Mouse (Mus musculus) urinary bladder, adult 2 months (tissue): ENCODE measurements around the gene Dnaaf2. TPM values are rescaled to one million over a fixed set of nuclear protein-coding genes. Genes with fewer than 3 reads are reported as not detected.
A peak's percentile ranks its signal among the peaks of the same experiment; 100 is the strongest.
"Not testable (repeated sequence)": the region's sequence is repeated elsewhere in the genome, so short reads cannot be mapped to it uniquely, and the experiment has no call there.

Source experiments
- DNase-seq: peaks from one replicate; pipeline ENCODE4 v3.0.0; 2022; ENCODE audit warnings: low spot score
- polyA plus RNA-seq: library from polyadenylated mRNA; depleted of rRNA; stranded (reverse); fragments of >200 nt; gene quantifications from 2 replicates; pipeline ENCODE4 v1.2.3, GENCODE M21; 2012; rRNA removed

Dnaaf2 gene
- polyA plus RNA-seq, 1 experiment, result 2.8 TPM

GRCm38 (mm10) chr12:69164904-69165303, 33.3 kb downstream of the Dnaaf2 start:
- no peak for DNase-seq

DNA sequence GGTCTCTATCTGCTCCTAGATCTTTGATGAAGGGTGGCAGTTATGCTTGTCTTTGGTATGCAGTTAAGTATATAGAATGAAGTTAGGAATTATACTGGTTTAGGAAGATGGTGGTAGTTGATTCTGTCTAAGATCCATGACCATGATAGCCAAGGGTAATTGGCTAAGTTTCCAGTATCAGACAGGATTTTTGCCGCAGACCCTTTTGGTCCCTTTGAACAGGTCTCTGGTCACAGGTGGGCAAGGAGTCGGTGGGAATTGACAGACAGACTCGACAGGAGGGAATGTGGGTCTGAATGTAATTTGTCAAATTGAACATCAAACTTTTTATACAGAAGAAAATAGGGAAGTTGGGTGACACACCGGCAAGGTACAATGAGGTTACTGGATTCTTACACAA, 34.6 kb downstream of the Dnaaf2 start:
- DNase-seq, result not testable (repeated sequence)

- not testable (repeated sequence) for DNase-seq
Measured at GRCm38 (mm10) chr12:69160677-69161076, 37.6 kb downstream of the Dnaaf2 start.

DNA sequence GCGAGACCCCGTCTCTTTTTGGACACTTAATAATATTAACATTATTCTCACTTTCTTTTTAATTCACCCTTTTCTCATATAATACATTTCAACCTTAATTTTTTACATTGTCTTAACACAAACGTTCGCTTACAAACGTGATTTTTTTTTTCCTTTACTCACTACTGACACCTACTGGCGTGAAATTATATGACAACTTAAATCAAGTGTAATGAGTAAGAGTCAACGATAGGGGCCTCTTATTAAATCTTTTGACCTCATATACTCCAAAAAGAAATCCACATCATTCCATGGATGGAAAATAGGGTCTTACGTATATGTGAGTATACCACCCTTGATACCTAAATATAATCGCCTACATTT, 38.7 kb downstream of the Dnaaf2 start:
- no peak for DNase-seq

DNA sequence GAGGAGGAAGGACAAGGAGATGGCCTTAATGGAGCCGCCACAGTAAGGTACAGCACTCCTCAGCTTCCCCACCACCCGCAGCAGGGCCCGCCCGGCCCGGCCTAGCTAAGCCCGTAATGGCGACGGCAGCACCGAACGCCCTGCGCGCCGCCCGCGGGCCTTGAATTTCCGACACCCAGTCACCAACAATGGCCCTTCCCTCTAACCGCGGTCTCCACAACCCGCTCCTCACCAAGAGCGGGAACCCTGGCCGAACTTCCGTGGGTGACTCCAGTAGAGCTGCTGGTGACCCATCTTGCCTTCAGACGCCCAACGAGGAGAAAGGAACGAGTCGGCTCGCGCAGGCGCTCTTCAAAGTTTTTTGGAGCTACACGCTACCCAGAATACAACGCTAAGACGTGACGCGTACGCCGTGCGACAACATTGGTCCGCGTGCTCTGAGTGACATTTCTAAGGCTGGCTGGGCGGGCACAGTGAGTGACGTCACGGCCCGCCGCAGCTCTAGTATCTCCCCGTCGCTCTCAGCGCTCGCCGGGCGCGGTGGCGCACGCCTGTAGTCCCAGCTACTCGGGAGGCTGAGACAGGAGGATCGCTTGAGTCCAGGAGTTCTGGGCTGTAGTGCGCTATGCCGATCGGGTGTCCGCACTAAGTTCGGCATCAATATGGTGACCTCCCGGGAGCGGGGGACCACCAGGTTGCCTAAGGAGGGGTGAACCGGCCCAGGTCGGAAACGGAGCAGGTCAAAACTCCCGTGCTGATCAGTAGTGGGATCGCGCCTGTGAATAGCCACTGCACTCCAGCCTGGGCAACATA, 39.3 kb downstream of the Dnaaf2 start, which contains the start of gene Rps29:
Gene Rps29, minus strand, starts transcription at position 422 of the 813 bp plus-strand sequence.
- peak; percentile 92 for DNase-seq

DNA sequence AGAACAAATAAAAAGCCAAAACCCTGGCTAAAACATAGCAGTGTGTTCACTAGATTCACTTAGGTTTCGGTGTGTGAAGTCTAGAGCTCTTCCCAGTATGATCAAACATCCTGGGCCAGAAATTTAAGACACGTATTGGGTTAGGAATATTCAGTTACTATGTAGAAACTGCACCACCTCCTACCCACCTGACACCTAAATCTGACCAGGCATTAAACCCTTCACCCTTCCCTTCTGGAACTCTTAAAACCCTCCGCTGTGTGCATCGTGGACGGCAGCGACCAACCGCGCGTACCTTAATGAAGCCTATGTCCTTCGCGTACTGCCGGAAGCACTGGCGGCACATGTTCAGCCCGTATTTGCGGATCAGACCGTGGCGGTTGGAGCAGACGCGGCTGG, 39.9 kb downstream of the Dnaaf2 start:
- no peak for DNase-seq

DNA sequence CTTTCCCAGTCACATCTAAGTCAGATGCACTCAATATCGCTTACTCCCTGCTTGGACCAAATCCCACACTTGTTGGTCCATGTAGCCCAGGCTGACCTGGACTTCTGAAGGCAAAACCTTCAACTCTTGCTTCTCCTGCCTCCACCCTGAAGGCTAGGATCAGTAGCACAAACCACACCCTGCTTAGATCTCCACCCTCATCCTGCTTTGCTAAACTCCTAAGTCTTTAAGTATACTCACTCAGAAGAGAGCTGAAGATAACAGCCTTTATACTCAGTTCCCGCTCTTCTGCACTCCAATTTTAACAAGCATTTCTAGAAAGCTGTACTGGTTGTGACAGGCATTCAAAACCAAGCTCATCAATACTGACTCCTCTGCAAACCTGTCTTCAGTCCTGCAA, 41.1 kb downstream of the Dnaaf2 start:
- no peak for DNase-seq

DNA sequence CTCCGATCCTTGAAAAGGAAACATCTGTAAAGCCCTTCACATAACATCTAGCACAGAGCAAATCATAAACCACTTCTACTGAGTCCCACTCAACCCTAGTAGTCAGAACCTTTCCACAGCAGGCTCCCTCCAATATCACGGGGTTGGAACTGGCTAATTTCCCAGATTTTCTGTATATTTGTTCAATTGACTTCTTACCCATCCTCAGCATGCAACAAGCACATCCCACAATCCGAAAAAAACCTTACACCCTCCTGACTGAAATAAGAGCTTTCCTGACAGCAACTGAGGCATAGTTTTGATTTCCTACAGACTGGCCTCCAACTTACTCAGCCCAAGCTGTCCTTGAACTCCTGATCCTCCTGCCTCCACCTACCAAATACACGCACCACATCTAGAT, 41.8 kb downstream of the Dnaaf2 start:
- no peak for DNase-seq

DNA sequence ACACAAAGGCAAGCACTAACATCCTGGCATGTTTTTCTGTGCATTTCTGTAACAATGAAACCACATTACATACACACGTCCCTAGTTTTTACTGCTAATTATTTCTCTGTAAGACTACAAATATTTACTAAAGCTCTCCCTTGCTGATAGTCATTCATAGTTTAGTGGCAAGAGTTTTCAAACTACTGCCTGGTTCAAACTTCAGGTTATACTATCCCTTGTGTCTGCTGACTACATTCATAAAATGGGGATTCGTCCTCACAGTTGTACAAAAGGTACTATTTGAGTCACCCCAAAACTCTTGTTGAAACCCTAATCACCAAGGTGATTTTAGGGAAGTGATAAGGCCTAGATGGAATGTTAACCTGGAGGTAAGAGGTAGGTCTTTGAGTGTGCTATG, 42.3 kb downstream of the Dnaaf2 start:
- DNase-seq, result no peak

GRCm38 (mm10) chr12:69150049-69150448, 48.2 kb downstream of the Dnaaf2 start:
- DNase-seq, result no peak

DNA sequence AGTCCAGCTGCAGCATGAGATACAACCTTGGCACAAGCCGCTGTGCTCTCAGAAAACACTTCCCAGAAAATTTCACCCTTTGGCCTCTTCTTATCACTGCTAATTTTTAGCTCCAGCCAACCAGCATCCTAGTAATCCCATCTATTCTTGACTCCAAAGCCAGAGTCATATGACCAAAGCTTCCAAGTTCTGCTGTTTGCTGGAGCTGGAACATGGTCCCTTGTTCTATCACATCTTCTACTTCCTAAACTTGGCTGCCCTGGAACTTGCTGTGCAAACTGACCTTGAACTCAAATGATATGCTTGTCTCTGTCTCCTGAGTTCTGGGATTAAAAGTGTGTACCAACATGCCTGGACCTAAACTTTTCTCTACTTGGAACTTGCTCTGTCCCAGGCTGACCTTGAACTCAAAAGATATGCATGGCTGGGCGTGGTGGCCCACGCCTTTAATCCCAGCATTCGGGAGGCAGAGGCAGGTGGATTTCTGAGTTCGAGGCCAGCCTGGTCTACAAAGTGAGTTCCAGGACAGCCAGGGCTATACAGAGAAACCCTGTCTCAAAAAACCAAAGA, 51.0 kb downstream of the Dnaaf2 start:
- DNase-seq, result no peak

- DNase-seq, result no peak
Measured at GRCm38 (mm10) chr12:69143460-69143859, 54.8 kb downstream of the Dnaaf2 start.

- no peak for DNase-seq
Measured at GRCm38 (mm10) chr12:69139841-69140240, 58.4 kb downstream of the Dnaaf2 start.

GRCm38 (mm10) chr12:69139201-69139600, 59.0 kb downstream of the Dnaaf2 start:
- DNase-seq, result no peak

Other genes with a start within 250 kb of the Dnaaf2 start
- 1,965 and 3,164 TPM in 2 replicates for gene Rps29, start 39.2 kb downstream of the Dnaaf2 start, polyA plus RNA-seq
- 0.10 and 0.39 TPM in 2 replicates for gene Lrr1, start 29.6 kb downstream of the Dnaaf2 start, polyA plus RNA-seq
- 607 and 659 TPM in 2 replicates for gene Rpl36al, start 14.3 kb downstream of the Dnaaf2 start, polyA plus RNA-seq
- 27.3 and 27.4 TPM in 2 replicates for gene Mgat2, start 14.3 kb downstream of the Dnaaf2 start, polyA plus RNA-seq
- 1.3 and 2.1 TPM in 2 replicates for gene Gm49383, start 1.3 kb downstream of the Dnaaf2 start, polyA plus RNA-seq
- gene Gm49384, start 5.8 kb upstream of the Dnaaf2 start, polyA plus RNA-seq, result 3.6 and 4.1 TPM in 2 replicates
- 3.2 and 6.5 TPM in 2 replicates for gene Pole2, start 29.8 kb upstream of the Dnaaf2 start, polyA plus RNA-seq
- gene Klhdc1, start 42.7 kb upstream of the Dnaaf2 start, polyA plus RNA-seq, result 8.4 and 14.8 TPM in 2 replicates
- gene Klhdc2, start 98.3 kb upstream of the Dnaaf2 start, polyA plus RNA-seq, result 52.8 and 61.7 TPM in 2 replicates
- gene Nemf, start 158.7 kb upstream of the Dnaaf2 start, polyA plus RNA-seq, result 28.8 and 32.1 TPM in 2 replicates
- gene Arf6, start 173.7 kb upstream of the Dnaaf2 start, polyA plus RNA-seq, result 73.3 and 73.5 TPM in 2 replicates
- 0.69 TPM in 2 replicates for gene Gm9887, start 174.0 kb upstream of the Dnaaf2 start, polyA plus RNA-seq